Mouse (Mus musculus) gastrocnemius, adult 2 months (tissue): ENCODE measurements around the gene Fmnl2. TPM values are rescaled to one million over a fixed set of nuclear protein-coding genes. Genes with fewer than 3 reads are reported as not detected.

ENCODE experiments used
- DNase-seq: peaks from one replicate; pipeline ENCODE4 v3.0.0; 2022
- H3K27ac ChIP-seq: fragments of 200-600 bp; 2 replicates; pipeline ENCODE4 v1.8.1; 2022; ENCODE audit warnings: mild to moderate bottlenecking
- H3K4me3 ChIP-seq: fragments of 200-600 bp; 2 replicates; pipeline ENCODE4 v1.8.1; 2022; ENCODE audit warnings: mild to moderate bottlenecking, moderate library complexity
- CTCF ChIP-seq: fragments of 200-600 bp; IDR thresholded peaks from 2 replicates; pipeline ENCODE4 v1.8.1; 2022; ENCODE audit warnings: antibody characterized with exemption, mild to moderate bottlenecking, moderate library complexity
- intact Hi-C: fragments of 180-260 bp; cut with DNase I; formaldehyde crosslinking; loops from one replicate; pipeline ENCODE4 v1.15.1; 2025
- total RNA-seq, 2 experiments: library from RNA; stranded (reverse); gene quantifications; 2 replicates each; pipeline ENCODE4 v1.2.3; 2021

The Fmnl2 gene
- total RNA-seq, 2 experiments from 2014 or later, result 6.0 to 7.0 TPM

DNA sequence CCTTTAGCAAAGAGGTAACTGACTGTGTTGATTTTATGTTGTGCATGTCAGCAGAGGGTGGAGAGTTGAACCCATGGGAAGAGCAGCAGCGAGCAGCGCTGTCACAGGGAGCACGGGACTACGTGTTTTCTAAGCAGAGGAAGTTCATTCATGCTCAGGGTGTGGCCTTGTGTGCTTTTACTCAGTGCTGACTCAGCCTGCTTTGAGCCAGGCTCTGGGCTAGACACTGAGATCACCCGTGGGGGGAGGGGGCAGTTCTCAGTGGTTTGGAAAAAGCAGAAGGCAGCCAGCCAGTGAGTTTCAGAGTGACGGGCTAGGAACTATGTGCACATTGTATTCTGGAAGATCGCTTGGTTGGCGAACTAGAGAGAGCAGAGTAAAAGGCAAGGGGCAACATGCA is 97.4 kb downstream of the Fmnl2 start:
- DNase-seq, result peak; percentile 92

DNA sequence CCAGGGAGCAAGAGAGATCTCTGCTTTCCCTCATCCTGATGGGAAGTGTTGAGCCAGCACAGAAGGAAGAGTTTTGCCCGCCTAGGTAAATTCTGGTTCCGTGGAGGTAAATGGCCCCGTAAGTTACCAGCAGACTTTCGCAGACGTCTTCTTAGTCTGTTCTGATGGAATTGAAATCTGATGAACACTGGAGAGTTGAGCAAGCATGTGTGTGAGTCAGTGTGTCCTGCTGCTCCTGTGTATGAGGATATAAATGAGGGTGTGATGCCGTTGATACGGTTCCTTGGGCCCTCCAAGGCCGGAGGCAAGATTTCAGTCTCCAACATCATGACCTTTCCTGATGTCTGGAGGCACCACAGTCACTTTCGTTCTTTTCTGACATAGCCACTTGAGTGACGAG is 98.2 kb downstream of the Fmnl2 start:
- Histone ChIP-seq H3K27ac (peak overlapping the region; percentile 56), H3K4me3 (no peak overlapping the region)
- intact Hi-C loops, result no loop called here
- no peak for DNase-seq
- no peak for TF ChIP-seq CTCF

More for the DNA sequence above, 97.4 kb downstream of the Fmnl2 start:
- peak overlapping the region; percentile 1; the same call in 1 of the 2 replicates for H3K4me3 ChIP-seq
- intact Hi-C loops, result no loop called here
- TF ChIP-seq CTCF, result no peak
- peak overlapping the region; percentile 56 for H3K27ac ChIP-seq

DNA sequence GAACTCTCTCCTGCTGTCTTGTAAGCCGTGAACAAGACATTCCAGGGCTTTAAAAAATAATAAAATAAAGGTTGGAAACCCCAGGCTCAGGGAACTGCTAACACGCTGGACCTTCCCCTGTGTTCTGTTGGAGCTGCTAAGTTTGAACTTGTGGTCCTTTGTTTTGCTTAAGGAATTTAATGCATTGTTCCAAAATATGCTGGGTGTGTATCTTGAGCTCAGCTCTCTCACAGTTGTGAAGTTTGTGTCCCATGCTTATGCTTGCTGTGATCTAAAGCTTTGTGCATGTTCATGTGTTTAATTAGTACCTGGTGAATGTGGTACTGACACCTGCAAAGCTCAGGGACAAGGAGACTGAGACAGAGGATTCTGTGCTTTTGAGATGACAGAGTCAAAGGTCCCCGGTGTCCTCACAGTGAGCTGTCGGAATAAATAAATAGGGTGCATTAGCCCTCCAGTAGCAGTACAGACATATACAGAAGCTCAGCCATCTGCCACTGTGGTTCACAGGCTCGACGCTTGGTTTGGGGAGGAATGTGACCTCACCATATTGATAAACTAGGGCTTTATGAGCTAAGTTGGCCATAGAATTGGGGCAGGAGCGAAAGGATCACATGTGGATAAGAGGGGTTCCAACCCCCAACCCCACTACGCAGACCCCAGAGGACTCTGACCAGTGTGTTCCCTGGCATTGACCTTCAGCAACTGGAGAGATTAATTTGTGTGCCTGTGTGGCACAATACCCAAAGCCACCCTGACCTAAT is 100.3 kb downstream of the Fmnl2 start:
- TF ChIP-seq CTCF, result no peak
- DNase-seq, result no peak
- intact Hi-C loops, result no loop called here
- Histone ChIP-seq H3K4me3 (no peak overlapping the region), H3K27ac (peak overlapping the region; percentile 20; the same call in 1 of the 2 replicates)

DNA sequence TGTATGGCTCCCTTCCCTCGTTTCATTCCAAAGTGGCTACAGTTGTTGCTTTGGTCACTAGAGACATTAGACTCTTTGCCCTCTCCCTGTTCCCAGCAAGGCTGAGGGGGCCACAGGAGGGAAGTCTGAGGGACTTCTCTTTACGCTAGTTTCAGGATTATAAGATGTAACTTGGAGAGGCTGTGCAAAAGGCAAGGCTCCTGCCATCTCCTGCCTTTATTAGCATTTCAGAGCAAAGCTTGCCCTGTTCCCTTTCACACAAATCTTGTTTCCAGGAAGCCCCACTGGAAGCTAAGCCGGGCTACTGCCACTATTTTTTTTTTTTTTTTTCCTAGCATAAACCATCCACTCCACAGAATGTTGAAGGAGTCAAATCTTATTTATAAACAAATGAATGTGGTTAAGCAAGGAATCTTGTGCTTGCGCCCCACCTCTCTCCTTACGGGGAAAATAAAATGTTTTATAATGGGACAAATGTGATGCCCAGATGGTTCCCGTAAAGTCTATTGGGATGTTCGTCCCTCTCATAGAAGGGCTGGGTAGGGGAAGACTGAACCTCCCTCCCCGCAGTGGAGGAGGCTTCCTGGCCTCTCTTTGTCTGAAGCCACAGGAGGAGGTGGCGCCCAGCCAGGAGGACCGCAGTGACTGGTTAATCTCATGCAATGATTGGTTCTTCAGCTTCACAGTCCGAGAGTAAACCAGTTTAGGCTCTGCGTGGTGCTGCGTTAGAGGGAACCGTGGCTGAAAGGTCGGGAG is 101.1 kb downstream of the Fmnl2 start:
- H3K27ac ChIP-seq, result peak overlapping the region; percentile 20
- intact Hi-C loops, result no loop called here
- no peak for TF ChIP-seq CTCF
- H3K4me3 ChIP-seq, result peak overlapping the region; percentile 27
- peak; percentile 74 for DNase-seq

DNA sequence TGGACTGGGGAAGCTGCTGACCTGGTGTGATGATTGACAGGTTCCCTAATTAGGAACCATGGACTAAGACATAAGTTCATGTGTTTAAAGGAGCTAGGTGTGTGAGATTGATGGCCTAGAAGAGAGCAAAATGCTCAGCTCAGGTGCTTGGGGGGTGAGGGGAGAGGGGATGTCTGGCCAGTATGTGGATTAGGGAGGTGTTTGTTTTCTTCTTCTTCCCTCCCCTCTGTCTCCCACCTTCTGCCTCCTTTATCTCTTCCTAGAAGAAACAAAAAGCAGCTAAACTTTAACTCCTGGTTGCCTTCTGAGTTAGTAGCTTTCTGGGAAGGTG is 101.6 kb downstream of the Fmnl2 start:
- peak overlapping the region; percentile 9 for H3K27ac ChIP-seq
- intact Hi-C loops, result no loop called here
- peak overlapping the region; percentile 27 for H3K4me3 ChIP-seq
- DNase-seq, result no peak
- no peak for TF ChIP-seq CTCF

DNA sequence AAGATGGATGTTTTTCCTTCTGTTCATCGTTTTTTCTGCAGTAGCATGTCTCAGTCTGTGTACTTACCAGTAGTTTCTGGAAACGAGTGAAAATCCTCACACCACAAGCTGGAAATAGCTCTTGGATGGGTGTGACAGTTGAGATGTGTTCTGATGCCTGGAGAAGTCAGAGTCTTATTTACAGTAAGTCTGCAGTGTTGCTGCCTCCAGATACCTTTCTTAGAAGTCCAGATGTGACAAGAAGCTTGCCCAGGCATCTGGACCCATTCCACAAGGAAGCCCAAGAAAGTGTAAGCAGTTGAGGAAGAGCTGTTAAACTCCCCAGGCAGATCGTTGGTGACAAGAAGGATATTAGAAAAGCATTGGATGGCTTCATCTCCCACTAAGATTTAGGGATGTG is 102.3 kb downstream of the Fmnl2 start:
- Histone ChIP-seq H3K27ac (peak overlapping the region; percentile 32; the same call in 1 of the 2 replicates), H3K4me3 (no peak overlapping the region)
- DNase-seq, result no peak
- no peak for TF ChIP-seq CTCF
- intact Hi-C loops, result no loop called here

DNA sequence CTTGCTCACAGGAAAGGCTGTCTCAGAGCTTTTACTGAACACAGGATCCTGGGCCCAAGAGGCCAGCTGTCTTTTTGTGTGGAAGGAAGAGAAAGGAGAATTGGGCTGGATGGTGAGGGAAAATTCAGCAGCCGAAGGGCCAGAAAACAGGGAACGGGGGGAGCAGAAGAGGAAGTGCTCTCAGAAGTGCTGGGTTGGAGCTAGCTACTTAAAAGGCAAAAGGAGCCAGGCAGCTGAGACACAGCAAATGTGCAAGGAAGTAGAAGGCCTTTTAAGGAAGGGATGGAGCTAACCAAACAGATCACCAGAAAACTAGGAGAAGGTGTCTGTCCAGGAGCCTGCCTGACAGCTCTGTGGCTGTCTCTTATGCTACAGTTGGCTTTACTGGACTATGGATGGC is 103.0 kb downstream of the Fmnl2 start:
- peak overlapping the region; percentile 38; the same call in 1 of the 2 replicates for H3K27ac ChIP-seq
- no peak for TF ChIP-seq CTCF
- DNase-seq, result no peak
- intact Hi-C loops, result no loop called here
- H3K4me3 ChIP-seq, result no peak overlapping the region

DNA sequence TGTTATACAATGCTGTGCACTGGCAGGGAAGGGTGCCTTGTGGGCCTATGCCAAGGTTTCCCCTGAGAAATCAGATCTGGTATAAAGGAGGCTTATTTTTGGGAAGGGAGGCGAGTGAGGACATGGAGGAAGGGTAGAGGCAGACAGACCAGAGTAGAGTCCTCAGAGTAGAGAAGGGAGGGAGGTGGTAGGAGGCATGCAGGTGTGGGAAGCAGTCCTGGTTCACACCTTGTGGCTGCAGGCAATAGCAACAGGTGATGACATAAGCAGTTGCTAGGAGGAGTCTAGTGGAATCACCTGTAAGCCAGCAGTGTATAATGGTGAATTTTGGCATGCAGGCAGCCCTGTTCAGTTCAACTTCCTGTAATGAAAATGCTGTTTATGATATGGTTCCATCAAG is 105.8 kb downstream of the Fmnl2 start:
- no peak for DNase-seq
- intact Hi-C loops, result no loop called here
- H3K27ac ChIP-seq, result 0 out of 2 replicates have a peak overlapping the region, but pooled peaks have one; percentile 3
- H3K4me3 ChIP-seq, result no peak overlapping the region
- no peak for TF ChIP-seq CTCF

DNA sequence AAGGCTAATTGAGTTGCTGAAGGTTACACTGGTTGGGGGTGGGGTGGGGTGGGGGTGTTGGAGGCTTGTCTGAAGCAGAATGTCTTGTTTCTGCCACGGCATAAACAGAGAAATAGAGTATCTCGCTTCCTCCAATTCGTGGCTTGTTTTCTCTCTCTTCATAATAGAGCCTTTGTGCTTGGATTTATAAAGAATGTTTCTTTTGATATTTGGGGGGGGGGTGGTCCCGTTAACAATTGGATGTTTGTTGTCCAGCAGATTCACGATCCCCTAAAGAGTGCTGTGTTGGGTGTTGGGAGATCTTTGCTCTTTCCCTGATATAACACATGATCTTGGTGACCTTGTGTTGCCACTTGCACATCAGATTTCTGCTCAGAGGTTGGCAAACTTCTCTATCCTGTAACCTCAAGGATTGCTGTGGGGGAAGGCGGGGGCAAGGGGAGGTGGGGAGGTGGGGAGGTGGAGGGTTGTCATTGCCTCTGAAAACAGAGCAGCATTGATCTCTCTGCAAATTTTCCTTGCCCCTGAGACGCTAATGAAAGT is 106.8 kb downstream of the Fmnl2 start:
- intact Hi-C loops, result no loop called here
- TF ChIP-seq CTCF, result no peak
- no peak overlapping the region for H3K4me3 ChIP-seq
- DNase-seq, result no peak
- H3K27ac ChIP-seq, result no peak overlapping the region; the same call in 1 of the 2 replicates

DNA sequence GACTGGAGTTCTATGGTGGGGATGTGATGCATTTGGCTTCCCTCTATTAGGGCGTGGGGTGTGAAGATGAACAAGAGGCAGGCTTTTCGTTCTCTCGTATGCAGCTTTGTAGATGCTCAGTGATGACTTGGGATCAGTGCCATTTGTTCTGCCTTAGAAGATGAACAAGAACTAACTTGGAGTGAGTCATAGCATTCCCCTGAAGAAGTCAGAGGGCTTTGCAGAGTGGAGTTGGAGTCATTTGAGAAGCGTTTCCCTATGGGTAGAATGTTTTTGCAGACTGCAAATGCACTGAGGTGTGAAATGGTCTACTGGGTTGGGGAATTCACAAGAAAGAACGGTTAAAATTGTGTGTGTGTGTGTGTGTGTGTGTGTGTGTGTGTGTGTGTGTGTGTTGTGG is 108.6 kb downstream of the Fmnl2 start:
- H3K27ac ChIP-seq, result peak overlapping the region; percentile 7; the same call in 1 of the 2 replicates
- TF ChIP-seq CTCF, result no peak
- no peak for DNase-seq
- intact Hi-C loops, result no loop called here
- no peak overlapping the region for H3K4me3 ChIP-seq

DNA sequence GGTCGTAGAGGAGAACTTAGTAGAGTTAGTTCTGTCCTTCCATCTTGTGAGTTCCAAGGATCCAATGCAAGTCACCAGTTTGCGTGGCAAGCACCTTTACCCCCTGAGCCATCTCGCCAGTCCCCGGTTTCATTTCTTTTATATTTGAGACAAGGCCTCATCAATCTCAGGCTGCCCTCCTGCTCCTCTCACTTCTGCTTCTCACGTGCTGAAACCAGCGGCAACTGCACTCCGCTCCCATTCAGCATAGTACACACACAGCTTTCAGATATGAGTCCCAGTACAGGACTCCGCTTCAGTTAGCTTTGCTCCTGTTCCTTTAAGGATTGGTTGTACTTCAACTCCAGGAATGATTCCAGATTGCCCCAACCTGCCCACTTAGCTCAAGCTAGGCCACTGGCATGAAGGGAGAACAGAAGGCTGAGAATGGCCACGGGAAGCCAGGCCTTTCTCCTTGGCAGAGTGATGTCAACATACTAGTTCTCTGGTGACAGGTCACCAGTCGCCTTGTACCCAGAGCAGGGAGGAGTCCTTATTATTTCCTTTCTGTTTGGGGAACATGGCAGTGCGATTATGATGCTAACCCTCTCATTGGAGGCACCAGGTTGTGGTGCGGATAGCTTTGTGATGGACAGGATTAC is 109.3 kb downstream of the Fmnl2 start:
- no peak for DNase-seq
- Histone ChIP-seq H3K4me3 (no peak overlapping the region), H3K27ac (peak overlapping the region; percentile 28; the same call in 1 of the 2 replicates)
- no peak for TF ChIP-seq CTCF
- intact Hi-C loops, result no loop called here

DNA sequence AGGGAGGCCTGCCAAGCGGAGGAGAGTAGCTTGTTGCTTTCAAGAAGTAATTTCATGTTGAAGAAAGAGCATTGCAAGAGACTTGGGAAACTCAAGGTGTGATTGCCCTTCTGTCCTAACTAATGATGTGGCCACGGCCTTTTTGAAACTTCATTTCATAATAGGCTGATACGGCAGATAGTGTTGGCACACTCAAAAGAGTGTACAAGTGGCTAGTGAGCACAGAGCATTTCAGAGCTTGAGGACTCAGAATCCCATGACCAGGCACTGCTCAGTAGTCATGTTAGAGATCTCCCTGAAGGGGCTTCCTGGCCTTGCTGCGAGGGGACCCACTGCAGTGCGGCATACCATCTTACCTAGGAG is 109.8 kb downstream of the Fmnl2 start:
- no peak overlapping the region for H3K27ac ChIP-seq
- H3K4me3 ChIP-seq, result no peak overlapping the region
- intact Hi-C loops, result no loop called here
- TF ChIP-seq CTCF, result no peak
- DNase-seq, result no peak

DNA sequence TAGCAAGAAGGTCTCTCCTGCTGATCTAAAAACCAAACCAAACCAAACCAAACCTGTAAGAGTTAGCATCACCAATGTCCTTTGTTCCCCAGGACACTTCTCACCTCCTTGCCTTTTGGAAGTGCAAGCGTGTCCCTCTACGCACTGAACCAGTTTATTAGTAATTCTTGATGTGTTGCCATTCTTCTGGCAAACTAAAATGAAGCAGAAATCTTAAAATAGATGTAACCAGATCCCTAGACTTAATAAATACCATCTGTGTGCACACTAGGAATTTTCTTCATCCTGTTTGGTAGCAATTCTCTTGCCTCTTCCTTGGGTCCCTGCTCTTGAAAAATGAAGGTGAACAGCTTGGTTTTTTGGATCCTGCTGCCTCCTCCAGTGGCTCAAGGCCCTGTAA is 111.2 kb downstream of the Fmnl2 start:
- no peak for TF ChIP-seq CTCF
- Histone ChIP-seq H3K4me3 (no peak overlapping the region), H3K27ac (peak overlapping the region; percentile 38)
- intact Hi-C loops, result no loop called here
- no peak for DNase-seq
